Mouse (Mus musculus) induced T-regulatory cell, adult 2 months (primary cell): ENCODE data around the gene Atp7a.
A peak's percentile ranks its signal among the peaks of the same experiment; 100 is the strongest.

Experiments used
- DNase-seq: peaks from one replicate; pipeline ENCODE4 v3.0.0-alpha.2; 2012; ENCODE audit warnings: low read depth

Atp7a gene

DNA sequence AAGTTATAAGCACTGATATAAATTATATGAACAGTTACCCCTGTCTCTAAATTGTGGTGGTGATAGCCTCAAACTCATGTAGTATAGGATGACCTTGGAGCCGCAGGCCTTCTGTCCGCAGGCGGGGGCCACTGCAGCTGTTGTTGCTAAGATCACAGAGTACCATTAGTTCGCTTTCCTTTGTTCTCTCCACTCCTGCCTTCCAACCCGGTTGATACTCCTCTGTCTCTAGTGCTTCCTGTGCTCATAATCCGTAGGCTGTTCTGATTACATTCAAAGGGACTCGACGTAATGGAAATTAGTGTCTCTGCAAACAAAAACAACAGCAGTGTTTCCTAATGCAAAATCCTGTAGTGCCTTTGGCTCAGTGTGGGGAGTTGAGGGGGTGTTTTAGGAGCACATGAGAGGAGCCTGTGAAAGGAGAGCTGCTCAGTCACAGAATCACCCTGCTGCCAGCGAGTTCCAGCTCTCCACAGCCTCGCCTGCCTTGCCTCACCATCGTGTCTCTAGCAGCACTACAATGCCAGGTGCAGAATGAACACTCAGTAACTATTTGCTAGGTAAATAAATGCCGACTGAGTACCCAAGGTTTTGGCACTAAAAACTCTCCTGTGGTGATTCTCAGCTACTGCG is 53.9 kb downstream of the Atp7a start:
- no peak for DNase-seq

DNA sequence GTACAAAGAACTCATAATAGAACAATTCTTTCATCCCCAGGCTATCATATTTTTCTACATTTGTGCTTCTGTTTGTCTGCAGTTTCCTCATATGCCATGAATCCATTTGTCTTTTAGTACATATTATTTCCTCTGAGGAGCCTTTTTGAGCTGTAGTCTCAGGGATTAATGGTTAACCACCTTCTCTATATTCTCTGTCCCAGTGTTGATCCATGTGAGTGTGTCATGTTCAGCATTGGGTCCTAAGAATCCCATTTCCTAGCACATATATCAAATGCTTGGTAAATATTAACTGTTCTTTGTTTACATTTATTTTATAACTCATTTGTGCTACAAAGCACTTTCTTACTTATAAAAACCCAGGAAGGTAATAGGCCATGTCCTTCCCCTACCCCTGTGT is 55.4 kb downstream of the Atp7a start:
- DNase-seq, result no peak

DNA sequence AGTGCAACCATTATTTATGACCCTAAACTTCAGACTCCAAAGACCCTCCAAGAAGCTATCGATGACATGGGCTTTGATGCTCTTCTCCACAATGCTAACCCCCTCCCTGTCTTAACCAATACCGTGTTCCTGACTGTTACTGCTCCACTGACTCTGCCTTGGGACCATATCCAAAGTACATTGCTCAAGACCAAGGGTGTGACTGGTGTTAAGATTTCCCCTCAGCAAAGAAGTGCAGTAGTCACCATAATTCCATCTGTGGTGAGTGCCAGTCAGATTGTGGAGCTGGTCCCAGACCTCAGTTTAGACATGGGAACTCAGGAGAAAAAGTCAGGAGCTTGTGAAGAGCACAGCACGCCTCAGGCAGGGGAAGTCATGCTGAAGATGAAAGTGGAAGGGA is 58.1 kb downstream of the Atp7a start:
- no peak for DNase-seq

DNA sequence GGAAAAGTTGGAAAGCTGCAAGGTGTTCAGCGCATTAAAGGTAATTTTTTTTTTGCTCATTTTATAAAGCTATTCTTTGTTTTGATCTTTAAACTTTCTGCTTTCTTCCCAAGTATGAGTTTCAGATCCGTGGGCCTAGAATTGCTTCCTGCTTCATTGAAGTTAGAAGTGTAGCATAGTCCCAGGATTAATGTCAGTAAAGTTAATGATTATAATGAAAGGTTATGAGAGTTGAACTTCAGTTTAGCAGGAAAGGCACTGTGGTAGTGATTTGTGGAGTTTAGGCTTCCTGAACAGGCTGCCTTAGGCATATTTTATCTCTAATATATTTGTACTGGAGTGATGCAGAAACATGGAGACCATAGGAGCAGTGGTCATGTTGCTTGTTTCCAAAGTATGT is 58.5 kb downstream of the Atp7a start:
- no peak for DNase-seq

DNA sequence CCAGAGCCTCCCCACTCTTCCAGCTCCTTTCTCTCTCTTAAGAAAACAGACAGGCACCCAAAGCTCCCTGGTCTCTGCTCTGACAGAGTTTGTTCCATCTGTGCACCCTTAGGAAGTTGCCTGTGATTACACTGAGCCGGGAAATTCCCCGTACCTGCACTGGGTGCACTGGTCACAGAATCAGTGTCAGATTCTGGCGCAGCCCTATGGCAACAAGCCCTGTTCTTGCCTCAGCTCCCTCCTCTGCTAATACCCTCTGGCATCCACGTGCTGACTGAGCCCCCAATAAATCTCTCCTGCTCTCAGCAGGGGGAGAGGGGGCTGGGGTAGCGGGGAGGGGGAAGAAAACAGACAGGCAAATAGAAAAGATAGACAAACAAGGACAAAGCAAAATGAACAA is 65.9 kb downstream of the Atp7a start:
- DNase-seq, result no peak

DNA sequence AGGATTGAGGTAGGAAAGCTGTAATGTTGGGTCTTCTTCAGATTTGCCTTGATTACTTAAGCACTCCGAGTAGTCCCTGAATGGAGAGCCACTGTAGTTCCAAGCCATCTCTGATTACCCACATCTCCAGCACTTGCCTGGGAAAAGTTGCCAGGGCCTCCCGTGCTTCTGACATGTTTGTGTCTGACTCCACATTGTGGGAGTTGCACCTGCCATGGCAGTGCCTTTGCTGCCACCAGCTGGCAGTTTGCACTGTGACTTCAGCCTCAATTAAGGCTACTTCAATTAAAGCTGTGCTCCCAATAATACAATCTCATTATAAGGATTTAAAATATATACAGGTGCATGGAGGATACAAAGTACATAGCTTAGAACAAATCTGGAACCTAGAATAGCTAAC is 78.4 kb downstream of the Atp7a start:
- peak; percentile 9 for DNase-seq

DNA sequence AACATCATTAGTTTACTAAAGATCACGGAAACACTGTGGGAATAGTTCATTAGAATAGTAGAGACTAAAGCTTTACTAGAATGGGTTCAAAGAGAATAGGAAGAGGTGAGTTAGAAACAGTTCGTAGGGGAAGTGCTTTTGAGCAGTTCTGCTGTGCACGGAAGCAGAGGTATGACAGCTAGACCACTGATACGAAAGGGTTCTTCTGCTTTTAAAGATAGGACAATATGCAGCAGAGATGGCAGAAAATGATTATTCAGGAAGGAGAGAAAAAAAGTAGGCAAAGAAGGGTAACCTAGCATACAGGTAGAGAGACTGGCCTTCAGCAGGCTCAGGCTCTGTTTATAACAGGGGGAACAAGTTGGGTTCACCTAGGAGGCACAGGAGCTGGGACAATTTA is 86.8 kb downstream of the Atp7a start:
- DNase-seq, result no peak

DNA sequence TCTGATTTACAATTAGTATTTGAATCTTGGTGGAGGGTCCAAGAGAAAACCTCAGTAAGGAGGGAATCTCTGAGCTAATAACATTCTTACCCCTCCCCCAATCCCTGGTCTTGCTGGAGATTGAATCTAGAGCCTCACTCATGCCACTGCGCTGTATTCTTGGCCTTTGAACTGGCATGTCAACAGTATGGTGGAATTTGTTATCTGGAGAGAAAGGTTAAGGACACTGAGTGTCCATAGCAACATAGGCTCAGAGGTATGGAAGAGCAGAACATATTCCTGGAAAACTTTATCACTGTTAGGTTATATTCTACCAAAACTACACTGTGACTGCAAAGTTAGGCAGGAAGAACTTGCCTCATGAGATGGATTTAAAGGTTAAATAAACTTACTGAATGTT is 87.6 kb downstream of the Atp7a start:
- no peak for DNase-seq

DNA sequence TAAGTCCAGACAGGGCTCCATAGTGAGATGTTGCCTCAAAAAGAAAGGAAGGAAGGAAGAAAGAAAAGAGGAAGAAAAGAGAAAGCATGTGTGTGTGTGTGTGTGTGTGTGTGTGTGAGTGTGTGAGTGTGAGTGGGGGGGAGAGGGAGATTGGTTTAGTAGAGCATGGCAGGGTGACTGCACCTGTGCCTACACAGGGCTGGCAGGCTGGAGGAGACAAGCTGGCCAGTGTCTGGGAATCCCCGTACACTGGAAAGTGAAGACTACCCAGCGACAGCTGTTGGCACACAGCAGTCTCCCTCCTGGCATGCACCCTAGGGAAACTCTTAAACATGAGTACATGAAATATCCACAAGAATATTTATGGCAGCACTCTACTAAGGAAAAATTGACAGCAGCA is 95.7 kb downstream of the Atp7a start:
- DNase-seq, result no peak

DNA sequence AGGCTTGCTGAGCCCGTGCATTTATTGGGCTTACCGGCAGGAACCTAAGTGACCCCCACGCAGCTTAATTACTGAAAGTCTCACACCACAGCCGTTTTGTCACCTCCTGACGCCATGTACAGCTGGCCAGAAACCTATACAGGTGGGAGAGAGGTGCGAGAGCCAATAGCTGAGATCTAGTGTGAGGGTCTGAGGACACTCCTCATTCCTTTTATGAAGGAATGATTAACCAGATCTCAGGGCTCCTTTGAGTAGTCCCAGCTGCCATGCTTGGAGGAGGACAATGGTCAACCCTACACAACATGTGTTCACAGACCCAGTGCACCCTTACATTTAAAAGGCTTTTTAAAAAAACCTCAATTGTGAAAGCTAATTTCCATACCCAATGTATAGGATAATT is 101.2 kb downstream of the Atp7a start:
- DNase-seq, result no peak

DNA sequence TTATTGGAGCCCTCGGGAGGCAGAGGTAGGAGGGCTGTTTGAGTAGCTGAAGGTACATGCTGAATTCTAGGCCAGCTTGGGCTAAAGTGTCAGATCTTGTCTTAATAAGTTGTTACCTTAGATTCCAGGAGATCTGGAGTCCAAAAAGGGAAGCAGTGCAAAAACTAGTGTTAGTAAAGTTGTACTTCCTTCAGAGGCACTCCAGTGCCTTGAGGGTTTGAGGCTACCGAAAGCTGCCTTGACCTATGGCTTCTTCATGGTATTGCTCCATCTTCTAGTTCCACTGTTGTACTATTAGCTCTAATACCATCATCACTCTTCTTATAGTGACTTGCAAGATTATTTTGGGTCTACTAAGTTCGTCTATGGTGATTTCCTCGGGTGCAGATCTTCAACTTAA is 102.8 kb downstream of the Atp7a start:
- DNase-seq, result no peak

DNA sequence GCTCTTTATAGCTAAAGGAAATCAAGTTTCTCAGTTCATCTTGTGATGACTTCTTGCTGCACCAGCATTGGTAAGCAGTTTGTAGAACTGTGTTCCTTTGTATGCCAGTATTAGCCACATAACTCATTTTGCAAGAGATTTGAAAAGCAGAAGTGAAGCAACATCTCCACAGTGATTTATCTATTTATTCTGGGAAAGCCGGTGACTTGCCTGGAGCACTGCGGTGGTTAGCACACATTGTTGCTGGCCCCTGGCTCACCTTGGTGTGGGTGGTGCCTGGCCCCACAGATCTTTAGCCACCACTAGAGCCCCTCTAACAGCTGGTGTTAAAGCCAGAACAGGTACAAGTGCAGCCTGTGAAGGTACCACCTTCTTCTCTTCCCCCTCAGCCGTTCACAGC is 107.8 kb downstream of the Atp7a start:
- DNase-seq, result peak; percentile 4

DNA sequence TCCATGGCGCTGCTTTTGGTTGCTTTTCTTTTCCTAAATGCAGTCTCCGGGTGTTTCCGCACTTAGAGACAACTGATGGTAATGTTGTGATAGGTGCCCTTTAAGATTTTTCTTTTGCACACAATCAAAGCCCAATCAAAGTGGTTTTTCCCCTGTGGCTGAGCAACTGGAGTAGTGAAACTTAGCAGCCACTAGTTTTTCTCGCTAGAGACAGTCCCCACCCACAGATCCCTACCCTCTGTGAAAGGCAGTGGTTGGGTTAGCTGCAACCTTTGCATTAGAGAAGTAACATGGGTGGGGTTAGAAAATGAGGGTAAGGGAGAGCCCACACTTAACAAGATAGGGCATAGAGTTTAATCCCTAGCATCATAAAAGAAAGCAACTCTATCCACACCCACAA is 108.4 kb downstream of the Atp7a start:
- peak; percentile 52 for DNase-seq

DNA sequence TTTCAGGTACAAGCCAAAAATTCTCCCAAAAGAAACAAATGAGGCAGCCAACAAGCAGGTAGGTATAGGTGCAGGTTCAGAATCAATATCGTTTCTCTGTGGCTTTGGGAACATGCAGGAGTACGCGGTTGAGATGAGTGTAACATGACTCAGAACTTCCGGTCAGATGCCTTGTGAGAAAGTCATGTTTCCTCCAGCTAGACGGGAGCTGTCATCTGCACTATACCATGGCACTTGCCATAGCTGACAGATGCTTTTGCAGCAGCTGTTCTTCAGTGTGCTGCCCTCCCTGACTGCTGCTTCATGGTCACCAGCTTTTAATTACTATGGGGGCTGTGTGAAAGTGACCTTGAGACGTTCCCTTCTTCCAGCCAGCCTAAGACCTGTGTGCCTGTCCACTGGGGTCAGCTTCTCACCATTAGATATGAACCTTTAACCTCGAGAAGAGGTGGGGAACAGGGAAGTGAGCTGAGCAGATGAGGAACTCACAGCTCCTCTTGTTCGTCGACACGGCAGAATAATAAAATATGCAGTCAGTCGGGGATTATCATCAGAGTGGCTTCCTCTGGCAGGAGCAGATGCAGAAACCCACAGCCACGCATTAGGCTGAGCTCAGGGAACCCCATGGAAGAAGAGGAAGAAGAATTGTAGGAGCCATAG is 109.0 kb downstream of the Atp7a start:
- DNase-seq, result peak; percentile 50

DNA sequence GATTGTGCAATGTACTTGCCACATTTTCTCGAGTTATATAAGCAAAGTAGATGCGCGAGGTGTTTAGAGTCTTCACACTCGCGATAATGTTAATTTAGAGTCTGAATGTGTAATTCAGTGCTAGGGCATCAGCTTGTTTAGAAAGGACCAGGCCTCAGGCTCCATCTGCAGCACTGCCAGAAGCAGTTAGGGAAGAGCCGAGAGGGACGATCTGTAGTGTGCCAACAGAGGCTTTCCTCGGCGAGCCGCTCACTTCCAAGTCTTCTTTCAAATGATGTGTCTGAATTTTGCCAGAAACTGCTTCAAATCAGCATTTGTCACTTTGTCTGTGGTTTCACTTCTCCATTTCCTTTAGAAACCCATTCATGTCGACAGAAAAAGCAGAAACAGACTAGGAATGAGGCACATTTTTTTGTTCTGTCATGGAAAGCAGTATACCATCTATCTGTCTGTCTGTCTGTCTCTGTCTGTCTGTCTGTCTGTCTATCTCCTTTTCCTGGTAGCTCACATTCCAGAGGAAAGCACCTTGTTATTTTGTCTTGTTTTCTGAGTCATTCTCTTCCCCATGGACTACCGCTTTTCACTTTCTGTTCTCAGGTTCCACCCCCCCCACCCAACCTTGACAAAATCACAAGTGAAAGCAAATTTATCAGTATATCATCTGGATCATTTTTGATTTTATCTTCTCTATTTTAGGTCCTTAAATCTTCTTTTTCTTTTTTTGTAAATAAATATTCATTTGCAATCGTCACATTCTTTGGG is 112.4 kb downstream of the Atp7a start:
- DNase-seq, result peak; percentile 4

DNA sequence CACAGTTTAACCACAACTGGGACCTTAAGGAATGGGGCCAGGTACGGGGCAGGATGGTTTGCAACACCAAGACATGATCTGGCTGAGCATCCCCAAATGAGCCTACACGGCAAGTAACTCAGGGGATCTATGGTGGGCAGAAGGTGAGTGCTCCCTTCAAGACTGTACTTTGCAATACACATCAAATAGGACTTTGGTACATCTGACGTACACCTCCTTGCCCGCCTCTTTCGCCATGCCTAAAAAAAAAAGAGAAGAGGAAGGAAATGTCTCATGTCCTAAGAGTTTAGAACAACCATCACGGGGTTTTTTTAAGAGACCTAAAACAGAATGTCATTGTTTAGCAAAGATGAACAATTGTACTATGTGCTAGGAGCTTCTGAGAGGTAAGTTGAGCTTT is 115.9 kb downstream of the Atp7a start, which contains the start of gene Tlr13:
TSS of gene Tlr13 (plus strand) at position 269 of the 400 bp plus-strand sequence.
- no peak for DNase-seq

DNA sequence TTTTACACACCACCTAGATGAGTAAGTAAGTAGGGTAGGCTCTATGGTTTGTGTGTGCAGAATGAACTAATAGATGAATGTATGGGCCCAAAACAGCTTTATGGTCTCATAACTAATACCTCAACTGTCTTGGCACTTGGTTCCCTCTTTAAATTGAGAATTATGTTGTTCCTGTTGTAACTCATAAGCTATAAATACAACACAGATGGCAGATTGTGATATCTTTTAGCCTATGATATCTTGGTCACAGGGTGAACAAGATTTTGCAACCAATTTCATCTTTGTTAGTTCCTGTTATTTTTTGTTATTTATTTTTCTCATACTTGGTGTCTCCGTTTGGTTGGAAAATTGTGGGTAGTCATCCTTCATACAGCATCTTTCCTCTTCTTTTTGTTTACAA is 121.1 kb downstream of the Atp7a start:
- no peak for DNase-seq

DNA sequence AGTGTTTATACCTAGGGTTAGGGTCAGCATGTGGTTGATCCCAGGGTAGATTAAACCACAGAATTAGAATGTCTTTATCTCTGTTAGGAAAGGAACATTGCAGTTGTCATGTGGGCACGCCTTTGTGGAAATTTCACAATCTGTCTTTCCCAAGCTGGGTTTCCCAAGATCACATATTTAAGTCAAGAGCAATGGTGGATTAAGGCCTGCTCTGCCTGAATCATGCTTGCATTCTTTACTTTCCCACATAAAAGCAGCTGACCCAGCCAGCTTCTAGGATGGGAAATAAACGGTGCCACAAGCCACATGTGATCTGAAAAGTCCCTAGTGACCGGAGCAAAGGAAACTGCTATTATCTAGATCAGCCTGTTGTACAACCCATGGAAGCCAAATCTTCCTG is 122.4 kb downstream of the Atp7a start:
- DNase-seq, result no peak

DNA sequence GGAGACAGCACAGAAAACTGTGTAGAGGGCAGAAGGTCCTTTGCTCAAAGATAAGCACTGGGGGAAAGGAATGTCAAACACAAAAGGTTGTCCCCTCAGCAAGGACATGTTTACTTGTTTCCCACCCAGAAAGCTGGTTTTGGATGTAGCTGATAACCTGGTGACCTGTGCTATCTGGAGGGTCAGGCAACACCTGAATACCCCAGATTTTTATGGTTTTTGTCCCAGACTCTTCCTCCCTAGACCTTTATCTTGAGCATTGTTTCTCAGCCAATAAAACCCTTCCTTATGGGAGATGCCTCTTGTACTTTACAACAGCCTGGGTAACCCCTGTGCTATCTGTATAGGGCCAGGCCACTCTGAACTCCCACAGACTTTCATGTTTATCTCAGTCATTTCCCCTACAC is 127.1 kb downstream of the Atp7a start:
- DNase-seq, result no peak

DNA sequence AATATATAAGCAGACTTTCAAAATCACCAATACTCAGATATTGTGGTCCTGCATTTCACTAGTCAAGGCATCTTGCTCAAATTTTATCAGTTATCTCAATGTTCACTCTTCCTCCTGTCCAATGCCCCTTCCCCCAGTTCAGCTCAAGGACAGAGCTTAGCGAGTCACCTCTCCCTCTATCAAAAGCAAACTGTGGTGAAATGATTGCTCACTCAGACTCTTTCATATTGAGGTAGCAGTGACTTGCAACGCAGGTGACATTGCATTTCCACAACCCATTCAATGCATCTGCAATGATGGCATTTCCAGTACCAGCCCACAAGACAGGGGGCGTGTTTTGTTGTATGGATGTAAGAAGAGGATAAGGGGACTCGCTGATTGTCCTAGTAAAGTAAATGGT is 128.8 kb downstream of the Atp7a start:
- DNase-seq, result no peak

DNA sequence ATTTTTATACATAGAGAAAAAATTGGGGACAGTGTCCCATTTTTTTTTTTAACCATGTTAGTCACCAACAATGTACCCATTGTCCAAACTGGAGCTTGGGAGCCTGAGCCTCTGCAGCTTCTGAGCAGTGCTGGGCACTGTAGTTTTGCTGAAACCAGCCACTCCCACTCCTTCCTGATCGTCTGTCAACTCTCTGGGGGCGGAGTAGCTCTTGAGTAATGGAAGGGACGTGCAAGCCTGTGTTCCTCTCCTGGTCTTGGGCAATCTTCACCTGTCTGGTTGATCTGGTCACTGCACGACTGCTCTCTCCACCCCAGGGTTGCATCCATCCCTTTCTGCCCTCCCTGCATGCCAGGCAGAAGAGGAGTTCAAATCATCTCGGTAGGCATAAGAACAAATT is 136.9 kb downstream of the Atp7a start:
- DNase-seq, result peak; percentile 16

DNA sequence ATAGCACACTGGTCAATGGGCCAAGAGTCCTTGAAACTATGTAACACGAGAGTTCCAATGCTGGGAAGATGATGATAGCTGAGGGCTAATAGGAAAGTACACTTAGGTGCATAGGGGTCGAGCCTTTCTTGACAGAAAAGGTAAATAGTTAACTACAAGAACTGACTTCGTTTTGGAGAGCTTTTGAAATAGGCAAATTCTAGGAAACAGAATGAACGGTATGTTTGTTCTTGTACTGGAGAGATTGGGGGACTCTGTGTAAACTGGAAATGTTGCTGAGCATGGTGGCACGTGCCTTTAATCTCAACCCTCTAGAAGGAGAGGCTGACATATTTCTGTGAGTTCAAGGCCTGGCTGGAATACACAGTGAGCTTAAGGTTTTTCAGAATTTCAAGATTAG is 137.5 kb downstream of the Atp7a start:
- no peak for DNase-seq

DNA sequence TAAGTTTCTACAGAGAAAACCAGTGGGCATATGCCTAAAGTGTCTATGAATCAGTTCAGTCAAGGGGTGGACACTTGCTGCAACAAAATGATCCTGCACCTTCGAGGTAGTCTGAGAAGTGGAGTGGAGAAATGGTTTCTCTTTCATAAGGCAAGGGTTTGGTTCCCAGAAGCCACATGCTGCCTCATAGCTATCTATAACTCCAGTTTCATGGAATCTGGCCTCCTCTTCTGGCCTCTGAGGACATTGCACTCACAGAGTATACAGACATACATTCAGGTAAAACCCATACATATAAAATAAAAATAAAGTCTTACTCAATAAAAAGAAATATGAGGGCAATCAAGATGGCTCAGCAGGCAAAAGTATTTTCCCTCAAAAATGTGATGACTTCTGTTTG is 138.0 kb downstream of the Atp7a start:
- DNase-seq, result peak; percentile 28
